Mouse (Mus musculus): Measurements from ENCODE around the gene Chrm2.

Chrm2 gene

DNA sequence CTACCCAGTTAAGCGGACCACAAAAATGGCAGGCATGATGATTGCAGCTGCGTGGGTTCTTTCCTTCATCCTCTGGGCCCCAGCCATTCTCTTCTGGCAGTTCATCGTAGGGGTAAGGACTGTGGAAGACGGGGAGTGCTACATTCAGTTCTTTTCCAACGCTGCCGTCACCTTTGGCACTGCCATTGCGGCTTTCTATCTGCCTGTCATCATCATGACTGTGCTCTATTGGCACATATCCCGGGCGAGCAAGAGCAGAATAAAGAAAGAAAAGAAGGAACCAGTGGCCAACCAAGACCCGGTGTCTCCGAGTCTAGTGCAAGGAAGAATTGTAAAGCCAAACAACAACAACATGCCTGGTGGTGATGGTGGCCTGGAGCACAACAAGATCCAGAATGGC lies 135.7 kb downstream of the Chrm2 start:
- no peak for DNase-seq

DNA sequence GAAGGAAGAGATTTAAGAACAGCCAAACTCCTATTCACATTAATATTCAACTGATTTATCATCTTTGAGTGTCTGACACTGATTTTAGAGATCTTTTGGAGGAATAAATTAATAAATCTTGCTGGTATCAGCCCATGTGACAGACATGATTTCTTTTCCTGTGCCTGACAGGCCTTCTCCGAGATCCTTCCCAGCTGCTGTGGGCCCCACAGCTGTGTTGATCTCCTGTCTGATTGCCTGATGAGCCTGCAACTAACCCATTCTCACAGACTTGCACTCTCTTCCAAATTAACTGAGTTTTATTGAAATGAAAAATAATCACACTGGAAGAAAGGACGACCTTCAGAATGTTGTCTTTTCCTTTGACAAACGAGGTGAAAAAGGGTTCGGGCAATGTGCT lies 140.6 kb downstream of the Chrm2 start:
- no peak for DNase-seq

DNA sequence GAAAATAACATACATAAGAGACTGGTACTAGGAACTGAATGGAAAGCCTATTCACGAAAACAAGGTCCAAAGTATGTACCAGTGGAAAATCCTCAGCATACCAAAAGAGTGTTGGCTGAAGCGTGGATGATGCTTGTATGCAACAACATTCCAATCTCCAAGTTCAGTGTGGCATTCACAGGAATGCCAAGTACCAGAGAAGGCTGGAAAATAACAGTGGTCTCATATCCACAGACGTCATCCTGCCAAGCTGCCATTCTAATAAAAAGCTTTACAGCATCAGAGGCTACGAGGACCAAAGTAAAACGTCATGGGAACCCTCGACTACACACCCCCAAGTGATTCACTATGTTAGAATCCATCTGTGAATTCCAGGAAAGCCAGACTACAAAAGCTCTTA lies 153.4 kb downstream of the Chrm2 start:
- no peak for DNase-seq

DNA sequence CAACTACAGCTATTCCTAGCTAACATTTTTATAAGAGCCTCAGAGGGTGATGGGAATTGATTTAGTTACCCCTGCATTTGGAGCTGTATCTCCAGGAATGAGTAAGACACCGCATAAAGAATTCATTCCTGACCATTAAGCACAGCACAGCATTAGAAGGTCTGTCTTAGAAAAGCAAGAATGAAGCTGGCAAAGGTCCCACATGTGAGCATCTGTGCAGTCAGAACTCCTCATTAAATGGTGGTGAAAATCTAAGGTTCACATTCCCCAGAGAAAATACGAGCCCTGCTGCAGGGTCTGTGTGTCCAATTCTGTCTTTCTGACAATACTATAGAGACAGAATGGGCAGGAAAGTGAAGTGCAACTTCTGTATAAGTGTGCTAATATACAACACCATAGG lies 179.0 kb downstream of the Chrm2 start:
- DNase-seq: no peak

Data from thymus, postnatal 36 days (tissue).